Mouse (Mus musculus) neural tube, embryonic 12.5 days (tissue): ENCODE measurements at regions not wholly inside any gene's neighbourhood (a gene's known extent, or its start where the extent isn't known, plus 50 kb on each side); places are given as distances from the start of the nearest gene placed in this dataset.

ENCODE experiments used
- ATAC-seq: fragments of 200-750 bp; cut with Nextera tagmentation; 2 replicates; pipeline ENCODE4 v1.8.0; 2017; ENCODE audit warnings: low read depth, mild to moderate bottlenecking, moderate TSS enrichment, moderate library complexity; ENCODE audit not compliant: low FRiP score
- H3K27ac ChIP-seq: fragments of 300-500 bp; sonication (generic); 2 replicates; pipeline ENCODE4 v1.5.1; 2016
- H3K27me3 ChIP-seq: fragments of 300-500 bp; sonication (generic); replicated peaks from 2 replicates; pipeline ENCODE4 v1.6.1; 2016; ENCODE audit warnings: mild to moderate bottlenecking
- H3K36me3 ChIP-seq: fragments of 300-500 bp; sonication (generic); 2 replicates; pipeline ENCODE4 v1.6.1; 2016; ENCODE audit warnings: mild to moderate bottlenecking
- H3K4me1 ChIP-seq: fragments of 300-500 bp; sonication (generic); 2 replicates; pipeline ENCODE4 v1.6.1; 2016
- H3K4me2 ChIP-seq: fragments of 300-500 bp; sonication (generic); replicated peaks from 2 replicates; pipeline ENCODE4 v1.6.1; 2016; ENCODE audit warnings: mild to moderate bottlenecking
- H3K4me3 ChIP-seq: fragments of 300-500 bp; sonication (generic); 2 replicates; pipeline ENCODE4 v1.5.1; 2016
- H3K9ac ChIP-seq: fragments of 300-500 bp; sonication (generic); 2 replicates; pipeline ENCODE4 v1.6.1; 2016; ENCODE audit warnings: mild to moderate bottlenecking
- H3K9me3 ChIP-seq: fragments of 300-500 bp; sonication (generic); 2 replicates; pipeline ENCODE4 v1.6.1; 2016; ENCODE audit warnings: mild to moderate bottlenecking
- WGBS: fragments of 180-500 bp; shearing (Covaris S2); methylation state at CpG from one replicate; pipeline ENCODE4 v1.1.7; 2016; 5-methylcytosine and 5-hydroxymethylcytosine counted together

DNA sequence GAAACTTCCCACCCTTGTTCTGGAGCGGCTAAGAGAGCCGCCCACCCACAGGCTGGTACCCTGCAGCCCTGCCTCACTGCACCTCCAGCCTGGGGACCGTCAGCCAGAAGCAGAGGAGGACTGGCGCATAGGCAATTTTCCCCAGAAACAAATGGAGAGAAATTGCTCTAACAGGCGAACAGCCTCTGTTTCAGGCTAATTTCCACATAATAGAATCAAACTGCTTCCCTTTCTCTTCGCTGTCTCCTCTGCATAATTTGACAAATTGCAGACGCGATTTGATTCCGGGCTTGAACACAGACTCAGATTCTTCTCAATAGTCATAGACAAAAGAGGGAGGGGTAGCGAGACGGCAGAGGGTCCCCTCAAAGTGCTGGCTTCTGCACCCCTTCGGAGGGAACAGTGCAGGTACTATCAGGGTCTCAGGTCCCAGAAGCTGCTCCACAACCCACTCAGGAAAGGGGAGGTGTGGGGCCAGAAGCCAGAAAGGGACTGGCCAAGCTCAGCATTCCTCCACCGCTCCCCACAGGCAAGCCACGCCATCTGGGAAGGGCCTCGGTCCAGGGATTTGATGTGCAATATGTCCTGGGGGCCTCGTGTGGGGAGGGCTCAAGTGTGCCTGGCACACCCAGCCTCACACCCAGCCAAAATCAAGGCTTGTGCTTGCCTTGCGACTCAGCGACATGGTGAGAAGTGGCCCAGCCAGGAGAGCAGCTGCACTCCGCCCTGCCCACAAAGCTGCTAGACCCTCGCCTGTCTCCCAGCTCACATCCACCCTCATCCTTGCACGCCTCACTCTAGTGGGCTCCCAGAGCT is 53.7 kb upstream of the A530016L24Rik start:
- Histone ChIP-seq H3K4me3 (no peak overlapping the region), H3K9ac (no peak overlapping the region), H3K36me3 (no peaks in the 10 kb centered on the region), H3K4me1 (peaks cover 26% of the 10 kb centered on the region), H3K27ac (no peak overlapping the region), H3K27me3 (0 out of 2 replicates have a peak, but pooled peaks cover 8% of the 10 kb centered on the region), H3K4me2 (no peak overlapping the region), H3K9me3 (no peaks in the 10 kb centered on the region)
- peak; percentile 55; the same call in 1 of the 2 replicates for ATAC-seq
- 40% methylated on average over 21 of the region's 21 CpGs for WGBS

DNA sequence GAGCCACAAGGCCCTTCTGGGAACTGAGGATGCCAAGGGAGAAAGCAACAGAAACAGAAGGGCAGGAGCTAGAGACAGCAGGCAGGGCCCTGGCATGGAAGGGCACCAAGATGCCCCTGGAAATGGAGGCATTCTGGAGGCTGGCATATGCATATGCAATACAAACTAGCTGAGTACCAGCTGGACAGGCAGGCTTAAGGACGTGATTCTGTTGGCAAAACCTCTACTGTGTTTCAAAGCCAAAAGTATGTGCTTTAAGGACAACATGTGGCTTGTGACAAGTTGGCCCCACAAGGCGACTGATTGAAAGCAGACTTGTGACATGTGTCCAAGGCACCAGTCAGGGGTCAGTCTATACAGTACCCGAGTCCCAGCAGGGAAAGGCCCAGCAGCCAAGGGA is 52.2 kb upstream of the A530016L24Rik start:
- Histone ChIP-seq H3K27me3 (0 out of 2 replicates have a peak, but pooled peaks cover 8% of the 10 kb centered on the region), H3K9me3 (no peaks in the 10 kb centered on the region), H3K36me3 (no peaks in the 10 kb centered on the region), H3K9ac (no peak overlapping the region), H3K4me2 (no peak overlapping the region), H3K4me3 (no peak overlapping the region), H3K4me1 (peaks cover 25% of the 10 kb centered on the region), H3K27ac (no peak overlapping the region)
- ATAC-seq: no peak
- 78% methylated on average over 3 of the region's 3 CpGs for WGBS

DNA sequence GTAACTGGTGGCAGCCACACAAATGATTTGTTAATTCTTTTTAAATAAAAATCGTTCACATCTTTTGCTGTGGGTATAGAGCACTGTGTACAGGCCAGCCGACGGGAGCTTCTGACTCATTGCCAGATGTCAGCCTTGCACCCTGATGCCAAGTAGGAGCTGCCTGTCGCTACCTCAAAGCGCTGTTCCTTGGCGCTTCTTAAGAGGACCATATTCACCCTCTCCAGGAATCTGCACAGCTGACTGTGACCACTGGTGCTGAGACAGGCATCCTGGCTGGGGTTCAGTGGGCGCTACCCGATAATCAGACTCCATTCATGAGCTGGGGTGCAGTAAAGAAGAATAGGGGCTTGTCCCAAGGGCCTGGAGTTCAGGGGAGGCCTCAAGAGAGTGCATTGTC is 51.0 kb upstream of the A530016L24Rik start:
- peaks cover 20% of the 10 kb centered on the region for H3K4me1 ChIP-seq
- H3K9me3 ChIP-seq: no peaks in the 10 kb centered on the region
- ATAC-seq: no peak
- 86% methylated on average over 8 of the region's 8 CpGs for WGBS
- H3K9ac ChIP-seq: no peak overlapping the region
- H3K27me3 ChIP-seq: 0 out of 2 replicates have a peak, but pooled peaks cover 8% of the 10 kb centered on the region
- no peak overlapping the region for H3K4me2 ChIP-seq
- H3K4me3 ChIP-seq: no peak overlapping the region
- H3K36me3 ChIP-seq: no peaks in the 10 kb centered on the region
- no peak overlapping the region for H3K27ac ChIP-seq
